Mouse (Mus musculus): ENCODE data around the gene Ndufaf2. TPM values are rescaled to one million over a fixed set of nuclear protein-coding genes. Genes with fewer than 3 reads are reported as not detected.

The Ndufaf2 gene
- polyA plus RNA-seq, 1 experiment, result 29.6 TPM

DNA sequence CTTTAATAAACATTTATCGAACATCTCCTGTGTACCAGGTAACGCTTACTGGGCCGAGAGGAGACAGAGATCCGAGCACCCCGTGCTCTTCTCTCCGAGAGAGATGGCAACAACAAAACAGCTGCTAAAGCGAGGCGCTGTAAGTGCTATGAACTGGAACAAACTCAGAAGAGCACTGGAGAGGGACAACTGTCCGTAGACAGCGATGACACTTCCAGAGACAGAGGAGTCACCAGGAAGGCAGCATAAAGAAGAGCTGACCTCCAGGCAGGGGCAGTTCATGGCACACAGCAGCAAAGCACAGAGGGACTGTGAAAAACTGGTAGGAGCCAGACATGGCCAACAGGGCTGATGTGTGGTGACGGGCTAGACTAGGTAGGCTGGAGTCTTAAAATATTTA, 34.3 kb downstream of the Ndufaf2 start:
- Histone ChIP-seq H3K9me3 (no peaks in the 10 kb centered on the region), H3K4me1 (peaks cover 7% of the 10 kb centered on the region; the same call in 1 of the 2 replicates), H3K27me3 (replicated peaks) (no peaks in the 10 kb centered on the region), H3K36me3 (replicated peaks; ENCODE audit: low read length) (no peaks in the 10 kb centered on the region), H3K4me3 (replicated peaks) (no peak overlapping the region)
- TF ChIP-seq GATA1 (IDR thresholded peaks at IDR 0.05; ENCODE audit: borderline replicate concordance, low read length) (no peak), FLI1 (IDR thresholded peaks at IDR 0.05; ENCODE audit: low read length) (no peak)

DNA sequence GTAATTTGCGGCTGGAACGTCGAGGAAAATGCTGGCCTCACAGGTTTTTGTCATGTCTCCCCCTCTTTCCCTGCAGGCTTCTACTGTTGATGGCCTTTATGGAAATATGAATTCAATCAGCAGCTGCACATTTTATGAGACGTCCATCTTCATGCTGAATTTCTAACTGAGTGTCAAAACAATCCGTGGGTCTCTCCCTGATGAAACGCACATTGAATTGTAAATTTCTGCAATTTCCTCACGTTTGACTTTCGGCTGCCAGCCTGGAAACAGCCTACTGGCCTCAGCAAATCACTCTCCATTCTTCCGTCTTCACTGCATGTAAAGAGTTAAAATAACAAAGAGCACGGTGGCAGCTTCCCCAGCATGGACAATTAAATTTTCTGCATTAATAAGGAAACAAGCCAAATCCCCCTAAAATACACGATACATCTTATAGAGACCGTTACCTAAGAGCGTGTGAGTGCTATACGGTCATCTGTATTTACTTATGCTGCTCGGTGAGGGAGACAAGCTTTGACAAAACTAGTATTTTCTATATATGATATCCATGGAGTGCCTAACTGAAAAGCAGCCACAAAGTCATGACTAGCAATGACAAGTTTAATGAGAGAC, 35.2 kb downstream of the Ndufaf2 start:
- TF ChIP-seq GATA1 (IDR thresholded peaks at IDR 0.05; ENCODE audit: borderline replicate concordance, low read length) (no peak), FLI1 (IDR thresholded peaks at IDR 0.05; ENCODE audit: low read length) (no peak)
- no peak overlapping the region for H3K4me3 ChIP-seq (replicated peaks)
- H3K27me3 ChIP-seq (replicated peaks), result no peaks in the 10 kb centered on the region
- H3K9me3 ChIP-seq, result no peaks in the 10 kb centered on the region
- no peaks in the 10 kb centered on the region for H3K36me3 ChIP-seq (replicated peaks; ENCODE audit: low read length)
- H3K4me1 ChIP-seq, result peaks cover 5% of the 10 kb centered on the region; the same call in 1 of the 2 replicates

DNA sequence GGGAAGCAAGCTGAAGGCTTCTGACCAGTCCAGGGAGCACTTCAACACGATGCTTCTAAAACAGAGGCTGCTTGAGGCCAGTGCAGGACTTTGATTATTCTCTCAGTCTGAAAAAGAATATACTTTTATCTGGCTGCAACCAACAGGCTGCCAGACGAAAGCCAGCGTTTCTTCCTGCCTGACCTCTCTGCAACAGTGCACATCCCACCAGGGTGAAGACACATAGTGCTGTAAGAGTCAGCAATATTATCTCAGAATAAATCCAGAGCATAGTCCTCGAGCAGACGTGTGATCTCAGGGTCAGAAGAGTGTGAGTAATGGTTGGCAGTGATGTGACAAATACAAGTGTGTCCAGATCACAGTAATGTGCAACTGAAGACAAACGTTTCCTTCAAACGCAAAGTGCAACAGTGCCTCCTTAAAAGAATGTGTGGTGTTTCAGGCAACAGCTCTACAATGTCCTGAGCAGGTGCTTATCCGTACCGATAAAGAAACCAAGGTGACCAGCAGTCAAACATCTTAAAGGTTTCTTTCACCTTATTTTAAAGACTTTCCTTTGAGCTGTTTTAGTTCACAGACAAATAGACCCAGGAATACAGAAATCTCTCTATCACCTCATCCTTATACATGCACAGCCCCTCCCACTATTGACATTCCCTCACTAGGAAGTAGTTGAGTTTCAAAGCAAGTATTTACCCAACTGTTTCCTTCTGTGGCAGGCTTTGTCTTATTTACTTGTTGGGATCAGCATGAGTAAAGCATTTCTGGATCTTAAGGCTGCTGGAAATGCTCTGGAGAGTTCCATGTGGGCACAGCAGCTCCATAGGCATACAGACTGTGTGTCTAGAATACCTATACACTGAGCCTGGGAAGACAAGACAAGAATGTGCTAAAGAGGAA, 38.8 kb downstream of the Ndufaf2 start:
- Histone ChIP-seq H3K36me3 (replicated peaks; ENCODE audit: low read length) (no peaks in the 10 kb centered on the region), H3K4me1 (peaks cover 4% of the 10 kb centered on the region), H3K9me3 (no peaks in the 10 kb centered on the region), H3K27me3 (replicated peaks) (no peaks in the 10 kb centered on the region), H3K4me3 (replicated peaks) (no peak overlapping the region)
- TF ChIP-seq FLI1 (IDR thresholded peaks at IDR 0.05; ENCODE audit: low read length) (no peak), GATA1 (IDR thresholded peaks at IDR 0.05; ENCODE audit: borderline replicate concordance, low read length) (no peak)

DNA sequence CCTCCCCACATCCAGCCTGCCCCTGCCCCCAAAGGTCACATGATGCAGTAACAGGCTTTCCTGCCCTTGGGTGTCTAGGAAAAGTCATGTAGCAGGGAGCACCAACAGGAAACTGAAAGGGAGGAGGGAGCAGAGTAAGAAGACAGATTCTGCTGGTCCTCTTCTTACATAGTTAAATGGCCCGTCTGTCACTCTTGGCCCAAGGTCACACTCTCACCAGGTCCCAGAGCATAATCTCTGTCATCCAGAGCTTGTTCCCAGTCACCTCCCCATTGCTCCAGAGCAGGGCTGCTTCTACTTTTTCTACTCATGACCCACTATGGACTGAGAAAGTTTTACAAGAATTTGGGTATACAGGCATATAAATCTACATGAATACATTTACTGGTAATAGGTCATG, 40.2 kb downstream of the Ndufaf2 start:
- H3K4me3 ChIP-seq (replicated peaks), result no peak overlapping the region
- no peaks in the 10 kb centered on the region for H3K27me3 ChIP-seq (replicated peaks)
- peaks cover 4% of the 10 kb centered on the region for H3K4me1 ChIP-seq
- H3K9me3 ChIP-seq, result no peaks in the 10 kb centered on the region
- no peaks in the 10 kb centered on the region for H3K36me3 ChIP-seq (replicated peaks; ENCODE audit: low read length)
- TF ChIP-seq FLI1 (IDR thresholded peaks at IDR 0.05; ENCODE audit: low read length) (no peak), GATA1 (IDR thresholded peaks at IDR 0.05; ENCODE audit: borderline replicate concordance, low read length) (no peak)

DNA sequence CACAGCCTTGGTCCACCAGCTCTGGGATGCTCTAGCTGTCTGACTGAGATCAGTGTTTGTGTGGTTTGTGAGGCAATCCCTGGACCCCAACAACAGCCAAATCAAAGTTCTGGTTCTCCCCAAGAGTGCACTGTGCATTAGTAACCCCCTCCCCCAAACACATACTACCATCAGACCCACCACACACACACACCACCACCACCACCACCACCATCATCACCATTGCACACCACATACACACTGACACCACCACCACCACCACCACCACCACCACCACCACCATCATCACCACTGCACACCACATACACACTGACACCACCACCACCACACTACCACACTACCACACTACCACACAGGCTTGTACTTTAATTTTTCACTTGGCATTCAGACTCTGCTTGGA, 40.8 kb downstream of the Ndufaf2 start:
- no peak overlapping the region for H3K4me3 ChIP-seq (replicated peaks)
- TF ChIP-seq FLI1 (IDR thresholded peaks at IDR 0.05; ENCODE audit: low read length) (no peak), GATA1 (IDR thresholded peaks at IDR 0.05; ENCODE audit: borderline replicate concordance, low read length) (no peak)
- H3K27me3 ChIP-seq (replicated peaks), result no peaks in the 10 kb centered on the region
- peaks cover 4% of the 10 kb centered on the region for H3K4me1 ChIP-seq
- no peaks in the 10 kb centered on the region for H3K9me3 ChIP-seq
- no peaks in the 10 kb centered on the region for H3K36me3 ChIP-seq (replicated peaks; ENCODE audit: low read length)

DNA sequence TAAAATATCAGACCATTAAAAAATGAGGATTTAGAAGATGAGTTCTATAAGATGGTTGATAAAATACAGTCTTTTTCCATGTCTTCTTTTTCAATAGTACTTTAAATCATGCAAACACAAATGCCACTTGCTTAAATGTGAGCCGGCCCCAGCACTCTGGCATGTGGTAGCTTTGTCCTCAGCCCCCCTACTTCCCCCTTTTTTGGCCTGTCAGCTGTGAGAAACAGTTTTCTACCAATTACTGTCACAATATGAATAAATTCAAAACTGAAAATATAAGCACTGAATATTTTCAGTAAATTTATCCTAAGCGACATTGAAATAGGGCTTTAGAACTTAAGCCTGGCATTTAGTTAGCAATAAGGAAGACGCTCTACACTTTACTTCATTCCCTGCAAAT, 44.2 kb downstream of the Ndufaf2 start:
- H3K36me3 ChIP-seq (replicated peaks; ENCODE audit: low read length), result no peaks in the 10 kb centered on the region
- H3K27me3 ChIP-seq (replicated peaks), result no peaks in the 10 kb centered on the region
- H3K4me3 ChIP-seq (replicated peaks), result no peak overlapping the region
- TF ChIP-seq FLI1 (IDR thresholded peaks at IDR 0.05; ENCODE audit: low read length), result no peak
- TF ChIP-seq GATA1 (IDR thresholded peaks at IDR 0.05; ENCODE audit: borderline replicate concordance, low read length), result no peak
- no peaks in the 10 kb centered on the region for H3K9me3 ChIP-seq
- H3K4me1 ChIP-seq, result peaks cover 4% of the 10 kb centered on the region

DNA sequence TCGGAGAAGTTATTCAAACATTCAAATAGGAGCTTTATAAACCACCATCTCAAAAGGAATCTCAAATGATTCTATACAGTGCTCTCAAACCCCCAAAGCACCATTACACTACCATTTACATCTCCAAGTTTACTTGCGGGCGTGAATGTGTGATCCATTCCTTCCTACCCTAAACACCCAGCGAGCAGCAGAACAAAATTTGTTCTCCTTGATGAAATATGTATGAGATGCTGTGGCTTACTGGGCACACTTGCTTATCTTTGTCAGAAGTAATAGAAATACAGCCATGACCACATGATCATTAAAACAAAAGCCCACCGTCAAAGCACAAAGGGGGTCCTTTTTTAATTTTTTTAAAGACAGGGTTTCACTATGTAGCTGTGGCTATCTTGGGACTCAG, 44.9 kb downstream of the Ndufaf2 start:
- H3K36me3 ChIP-seq (replicated peaks; ENCODE audit: low read length), result no peaks in the 10 kb centered on the region
- TF ChIP-seq FLI1 (IDR thresholded peaks at IDR 0.05; ENCODE audit: low read length), result no peak
- no peak for TF ChIP-seq GATA1 (IDR thresholded peaks at IDR 0.05; ENCODE audit: borderline replicate concordance, low read length)

DNA sequence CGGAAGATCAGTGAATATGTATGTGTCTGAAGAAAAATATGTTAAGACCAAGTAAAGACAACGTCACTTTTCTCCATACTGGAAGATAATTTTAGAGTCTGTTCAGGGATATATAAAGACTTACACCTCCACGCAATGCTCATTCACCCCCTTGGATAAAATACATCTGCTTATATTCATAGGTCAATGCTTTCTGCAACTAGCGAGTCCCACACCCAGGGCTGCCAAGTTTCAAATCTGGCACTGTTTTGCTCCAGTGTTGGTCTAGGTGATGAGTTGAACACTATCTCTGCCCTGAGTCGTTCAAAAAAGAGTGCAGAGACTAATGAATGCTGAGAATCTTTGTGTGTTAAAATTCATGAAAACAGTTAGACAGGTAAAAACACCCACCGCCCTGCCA, 47.5 kb downstream of the Ndufaf2 start:
- Histone ChIP-seq H3K27me3 (replicated peaks) (peaks cover 3% of the 10 kb centered on the region), H3K9me3 (no peaks in the 10 kb centered on the region), H3K4me1 (peaks cover 4% of the 10 kb centered on the region; the same call in 1 of the 2 replicates), H3K36me3 (replicated peaks; ENCODE audit: low read length) (no peaks in the 10 kb centered on the region), H3K4me3 (replicated peaks) (no peak overlapping the region)
- TF ChIP-seq FLI1 (IDR thresholded peaks at IDR 0.05; ENCODE audit: low read length) (no peak), GATA1 (IDR thresholded peaks at IDR 0.05; ENCODE audit: borderline replicate concordance, low read length) (no peak)

More for the DNA sequence above, 44.9 kb downstream of the Ndufaf2 start:
- no peaks in the 10 kb centered on the region for H3K9me3 ChIP-seq
- H3K27me3 ChIP-seq (replicated peaks), result no peaks in the 10 kb centered on the region
- H3K4me3 ChIP-seq (replicated peaks), result no peak overlapping the region
- H3K4me1 ChIP-seq, result peaks cover 4% of the 10 kb centered on the region

DNA sequence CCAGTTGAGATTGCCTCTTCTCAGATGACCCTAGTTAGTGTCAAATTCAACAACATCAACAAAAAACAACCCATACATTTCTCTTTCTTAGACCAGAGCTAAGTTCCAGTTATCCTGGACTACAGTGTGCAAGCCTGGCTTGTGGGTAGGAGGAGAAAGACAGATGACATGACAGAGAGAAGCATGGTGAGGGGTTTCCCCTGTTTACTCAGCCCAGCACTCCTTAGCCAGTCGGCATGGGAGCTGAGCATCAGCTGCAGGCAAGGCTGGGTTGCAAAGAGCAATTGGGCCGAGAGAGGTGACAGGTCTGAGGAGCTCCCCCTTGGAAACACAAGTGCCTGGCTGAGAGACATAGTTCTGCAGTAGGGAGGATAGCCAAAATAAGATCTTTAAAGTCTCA, 57.7 kb downstream of the Ndufaf2 start:
- no peak for TF ChIP-seq FLI1 (IDR thresholded peaks at IDR 0.05; ENCODE audit: low read length)
- peaks cover under 1% of the 10 kb centered on the region for H3K27me3 ChIP-seq (replicated peaks)
- peaks cover 5% of the 10 kb centered on the region for H3K36me3 ChIP-seq (replicated peaks; ENCODE audit: low read length)
- H3K4me1 ChIP-seq, result peaks cover 18% of the 10 kb centered on the region
- no peak overlapping the region for H3K4me3 ChIP-seq (replicated peaks)
- peaks cover 4% of the 10 kb centered on the region; the same call in 1 of the 2 replicates for H3K9me3 ChIP-seq

DNA sequence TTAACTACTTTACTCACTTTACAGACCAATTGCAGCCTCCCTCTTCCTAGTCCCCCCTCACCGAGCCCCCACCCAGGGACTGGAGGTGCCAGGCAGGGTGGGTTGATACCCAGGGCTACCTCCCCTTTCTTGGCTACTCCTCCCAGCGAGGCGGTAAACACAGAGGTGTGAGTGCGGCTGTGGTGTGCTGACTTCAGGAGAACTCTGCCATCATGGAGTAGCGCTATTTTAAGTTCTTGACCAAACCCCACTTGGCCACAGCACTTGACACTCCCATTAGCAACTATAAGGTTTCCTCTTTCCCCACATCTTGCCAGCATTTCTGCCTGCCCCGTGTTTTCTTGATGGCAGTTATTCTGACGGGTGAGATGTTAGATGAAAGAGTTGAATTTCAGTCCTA, 62.0 kb downstream of the Ndufaf2 start:
- Histone ChIP-seq H3K9me3 (peaks cover 4% of the 10 kb centered on the region; the same call in 1 of the 2 replicates), H3K36me3 (replicated peaks; ENCODE audit: low read length) (peaks cover 5% of the 10 kb centered on the region), H3K27me3 (replicated peaks) (peaks cover 1% of the 10 kb centered on the region), H3K4me3 (replicated peaks) (no peak overlapping the region), H3K4me1 (peaks cover 22% of the 10 kb centered on the region)
- TF ChIP-seq FLI1 (IDR thresholded peaks at IDR 0.05; ENCODE audit: low read length) (no peak), GATA1 (IDR thresholded peaks at IDR 0.05; ENCODE audit: borderline replicate concordance, low read length) (no peak)
